Mouse (Mus musculus) telencephalon, adult 2 months (tissue): ENCODE data around the gene Dnajc22.
A peak's percentile ranks its signal among the peaks of the same experiment; 100 is the strongest.

Experiments
- DNase-seq: peaks from one replicate; pipeline ENCODE4 v3.0.0-alpha.2; 2011; ENCODE audit warnings: low read depth, low spot score

The Dnajc22 gene

DNA sequence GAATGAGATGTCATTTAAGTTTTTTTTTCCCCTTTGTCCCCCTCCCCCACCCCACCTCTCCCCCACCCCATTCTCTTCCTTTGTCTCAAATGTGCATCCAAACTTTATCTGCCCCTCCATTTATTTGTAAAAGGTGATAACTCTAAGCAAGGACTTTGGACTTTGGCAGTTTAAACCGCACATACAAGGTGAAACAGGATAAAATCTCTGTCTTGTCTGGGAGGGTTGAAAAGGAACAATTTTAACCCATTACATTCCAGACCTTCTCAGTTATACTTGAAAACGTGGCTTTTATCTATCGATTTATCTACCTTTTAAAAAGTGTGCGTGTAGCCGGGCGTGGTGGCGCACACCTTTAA is 22.1 kb downstream of the Dnajc22 start:
- no peak for DNase-seq

DNA sequence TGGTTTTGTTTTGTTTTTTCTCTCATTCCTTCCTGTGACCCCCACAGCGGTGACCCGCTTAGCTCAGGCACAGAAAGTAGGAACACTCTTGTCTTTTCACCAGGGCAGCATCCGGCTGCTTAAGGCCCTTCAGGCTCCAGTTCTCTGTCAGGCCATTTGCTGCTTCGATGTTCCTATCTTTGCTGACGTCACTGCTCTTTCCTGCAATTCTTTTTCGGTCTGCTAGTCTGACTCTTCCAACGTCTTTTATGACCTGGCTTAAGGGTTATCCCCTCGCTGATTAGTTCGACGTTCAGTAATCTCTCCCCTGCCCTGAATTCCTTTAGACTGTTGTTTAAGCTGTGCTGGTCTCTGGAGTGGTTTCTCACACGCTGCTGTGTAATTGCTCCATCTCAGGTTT is 23.6 kb downstream of the Dnajc22 start:
- no peak for DNase-seq

DNA sequence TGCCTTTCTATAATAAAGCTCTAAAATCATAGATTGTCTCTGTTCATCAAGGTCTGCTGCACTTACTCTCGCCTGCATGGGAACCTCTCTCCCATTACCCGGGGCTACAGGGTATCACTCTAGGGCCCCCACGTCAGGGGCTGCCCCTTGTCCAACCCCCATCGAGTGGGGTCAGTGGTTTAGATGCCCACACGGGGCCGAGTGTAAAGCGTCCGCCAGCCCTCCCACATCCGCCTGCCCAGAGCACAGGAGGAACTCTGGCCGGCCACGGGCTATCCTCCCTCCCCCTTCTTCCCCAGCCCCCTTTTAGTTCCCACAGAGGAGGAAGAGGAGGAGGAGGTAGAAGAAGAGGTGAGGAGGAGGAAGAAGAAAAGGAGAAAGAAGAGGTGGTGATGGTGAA is 27.8 kb downstream of the Dnajc22 start:
- DNase-seq = no peak

DNA sequence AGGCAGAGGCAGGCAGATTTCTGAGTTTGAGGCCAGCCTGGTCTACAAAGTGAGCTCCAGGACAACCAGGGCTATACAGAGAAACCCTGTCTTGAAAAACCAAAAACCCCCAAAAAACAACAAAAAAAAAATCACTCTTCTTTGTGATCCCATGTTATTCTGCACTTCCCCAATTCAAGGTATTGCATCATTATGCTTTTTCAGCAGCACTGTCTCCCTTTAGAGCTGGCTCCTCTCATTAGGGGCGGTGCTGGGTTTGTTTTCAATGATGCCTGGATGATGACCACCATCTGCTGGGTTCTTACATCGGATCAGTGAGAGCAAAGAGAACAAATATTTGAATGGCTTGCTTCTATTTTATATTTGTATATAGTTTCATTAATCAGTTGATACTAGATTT is 29.7 kb downstream of the Dnajc22 start:
- DNase-seq = no peak

DNA sequence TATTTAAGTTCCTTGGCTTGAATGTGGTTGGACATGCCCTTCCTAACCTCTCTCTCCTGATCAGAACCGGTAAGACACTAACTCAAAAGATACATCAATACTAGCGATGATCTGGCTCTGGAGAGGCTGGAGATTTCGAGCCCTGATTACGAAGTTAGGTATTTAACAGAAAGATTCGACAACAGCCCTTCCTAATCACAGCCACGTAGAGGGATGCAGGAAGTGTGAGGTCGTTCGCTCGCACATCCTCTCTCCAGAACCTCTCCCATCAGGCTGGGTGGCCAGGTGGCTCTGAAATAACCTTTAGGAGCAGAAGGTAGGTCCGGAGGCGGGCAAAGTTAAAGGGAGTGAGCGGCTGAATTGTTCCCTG is 32.7 kb downstream of the Dnajc22 start, which contains the start of gene Spats2:
Spats2 (plus strand) TSS at position 206 of the 370 bp plus-strand sequence.
- no peak for DNase-seq

DNA sequence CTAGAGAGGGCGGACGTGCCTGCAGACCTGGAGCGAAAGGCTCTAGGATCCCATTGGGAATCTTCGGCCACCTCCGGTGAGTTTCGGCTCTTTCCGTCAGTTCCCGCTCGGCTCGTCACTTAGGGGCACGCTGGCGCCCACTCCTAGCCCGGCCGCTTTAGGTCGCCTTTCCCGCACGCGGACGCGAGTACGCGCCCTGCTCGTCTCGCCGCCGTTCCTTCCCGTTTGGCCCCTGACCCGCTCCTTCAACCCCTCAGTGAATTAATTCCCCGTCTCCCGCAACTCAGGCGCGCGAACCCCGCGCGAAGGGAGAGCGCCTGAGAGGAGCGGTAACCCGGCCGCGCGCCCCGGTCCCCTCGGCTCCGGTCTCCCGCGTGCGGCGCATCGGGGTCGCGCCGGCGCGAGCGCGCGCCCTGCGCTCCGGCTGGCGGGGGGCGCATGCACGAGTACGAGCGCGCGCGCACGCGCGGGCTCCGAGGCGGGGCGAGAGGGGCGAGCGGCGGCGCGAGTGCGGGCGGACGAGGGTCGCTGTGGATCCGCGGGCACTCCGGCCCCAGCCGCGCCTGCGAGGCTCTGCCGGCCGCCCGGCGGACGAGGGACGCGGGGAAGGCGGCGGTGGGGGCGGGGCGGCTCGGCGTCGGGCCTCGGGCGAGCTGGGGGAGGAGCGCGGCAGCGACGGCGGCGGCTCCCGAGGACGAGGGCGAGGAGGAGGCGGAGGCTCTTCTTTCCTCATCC is 33.3 kb downstream of the Dnajc22 start:
- DNase-seq = peak; percentile 69

DNA sequence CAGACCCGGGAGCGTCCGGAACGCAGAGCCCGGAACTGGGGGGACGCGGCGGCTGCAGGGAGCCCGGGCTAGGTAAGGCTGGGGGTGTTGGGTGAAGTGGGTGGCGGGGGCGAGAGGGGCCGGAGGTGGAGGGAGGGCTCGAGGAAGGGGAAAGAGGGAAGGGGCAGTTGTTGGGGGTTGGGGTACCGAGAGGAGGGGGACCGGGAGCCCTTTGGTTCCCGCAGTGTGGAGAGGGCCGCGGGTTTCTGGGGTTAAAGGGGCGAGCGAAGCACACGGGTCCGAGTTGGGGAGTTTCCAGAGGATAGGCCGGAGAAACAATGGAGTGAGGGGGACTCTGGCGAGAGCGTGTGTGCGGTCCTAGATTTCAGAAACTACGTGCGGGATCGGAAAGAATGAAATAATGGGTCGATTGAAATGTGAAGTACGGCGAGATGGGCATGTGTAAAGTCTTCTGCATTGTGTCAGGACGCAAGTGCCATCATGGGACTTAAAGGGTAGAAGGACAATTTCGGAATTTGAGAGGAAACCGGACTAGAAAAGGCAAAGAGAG is 33.9 kb downstream of the Dnajc22 start:
- DNase-seq = no peak

DNA sequence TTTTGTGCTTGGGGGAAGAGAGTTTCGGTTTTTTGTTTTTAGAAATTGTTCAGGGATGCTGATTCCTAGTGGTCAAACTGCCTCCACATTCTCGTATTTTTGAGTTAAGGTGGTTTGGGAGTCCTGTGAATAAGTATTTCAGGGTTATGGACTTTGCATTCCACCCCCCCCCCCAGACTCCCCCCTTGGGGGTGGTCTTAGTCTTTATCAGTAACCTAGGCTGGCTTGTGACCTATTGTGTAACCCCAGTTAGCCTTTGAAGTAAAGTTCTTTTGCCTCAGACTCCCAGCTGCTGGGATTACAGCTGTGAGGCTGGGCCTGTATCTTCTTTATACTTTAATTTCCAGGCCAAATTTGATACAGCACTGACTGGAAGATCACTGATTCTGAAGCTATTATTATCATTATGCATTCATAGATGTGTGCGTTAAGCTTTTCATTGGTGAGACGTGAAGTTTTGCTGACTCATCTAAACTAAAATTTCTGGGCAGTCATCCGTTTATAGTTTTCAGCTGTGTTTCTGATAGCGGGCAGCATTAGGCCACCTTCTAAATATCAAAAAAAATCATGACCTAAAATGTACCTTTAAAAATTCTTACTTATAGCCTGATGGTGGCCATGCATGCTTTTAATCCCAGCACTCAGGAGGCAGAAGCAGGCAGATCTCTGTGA is 35.0 kb downstream of the Dnajc22 start:
- DNase-seq = no peak

DNA sequence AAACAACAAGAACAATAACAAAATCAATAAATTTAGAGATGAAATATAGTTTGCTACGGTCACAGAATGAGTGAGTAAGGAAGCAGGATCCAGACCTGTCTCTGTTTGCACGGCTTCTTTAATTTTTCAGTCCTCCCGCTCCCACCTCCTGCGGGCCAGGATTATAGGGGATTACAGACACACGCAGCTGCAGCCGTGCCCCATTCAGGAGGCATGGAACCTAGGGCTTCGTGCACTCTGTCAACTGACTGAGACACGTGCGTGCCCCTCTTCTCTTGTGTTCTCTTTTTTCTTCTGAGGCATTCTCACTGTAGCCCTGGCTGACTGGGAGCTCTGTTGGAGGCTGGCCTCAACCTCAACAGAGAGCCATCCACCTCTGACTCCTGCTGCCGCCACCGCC is 36.5 kb downstream of the Dnajc22 start:
- no peak for DNase-seq

DNA sequence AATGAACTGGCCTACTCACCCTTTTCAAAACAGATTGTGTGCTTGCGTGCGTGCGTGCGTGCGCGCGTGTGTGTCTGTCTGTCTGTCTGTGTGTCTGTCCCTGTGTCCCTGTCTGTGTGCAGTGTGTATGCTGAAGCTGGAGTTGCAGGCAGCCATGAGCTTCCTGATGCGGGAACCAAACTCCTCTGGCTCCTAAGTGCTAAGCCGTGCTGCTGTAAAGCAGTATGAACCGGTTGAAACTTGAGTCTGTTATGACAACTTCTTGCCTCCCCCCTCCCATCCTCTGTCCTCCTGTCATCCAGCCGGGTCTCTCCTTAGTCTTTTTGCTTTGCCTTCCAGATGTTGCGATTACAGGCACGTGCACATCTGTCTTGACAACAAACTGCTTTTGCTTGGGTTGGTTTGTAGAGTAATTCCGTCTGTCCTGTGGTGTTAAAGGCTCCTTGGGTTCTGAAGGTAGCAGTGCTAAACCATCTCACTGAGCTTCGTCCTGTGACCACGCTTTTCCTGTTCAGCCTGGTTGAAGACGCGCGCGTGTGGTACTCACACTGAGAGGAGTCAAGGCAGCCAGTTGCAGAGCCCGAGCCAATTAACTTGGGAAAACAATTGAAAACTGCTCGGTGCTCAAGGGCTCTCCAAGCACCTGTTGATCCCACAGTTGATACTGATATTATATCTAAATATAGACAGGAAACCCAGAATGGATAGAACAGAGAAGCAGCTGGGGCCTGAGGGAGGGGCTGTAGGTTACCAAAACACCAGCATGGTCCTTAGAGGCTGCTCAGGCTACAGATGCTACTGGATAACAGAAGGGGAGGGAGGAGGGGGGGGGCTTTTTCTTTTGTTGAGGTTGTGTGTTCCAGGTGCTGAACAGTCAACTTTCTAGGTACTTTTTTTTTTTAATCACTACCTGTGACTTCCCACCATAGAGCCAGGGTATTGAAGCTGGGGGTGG is 37.3 kb downstream of the Dnajc22 start:
- DNase-seq = no peak

DNA sequence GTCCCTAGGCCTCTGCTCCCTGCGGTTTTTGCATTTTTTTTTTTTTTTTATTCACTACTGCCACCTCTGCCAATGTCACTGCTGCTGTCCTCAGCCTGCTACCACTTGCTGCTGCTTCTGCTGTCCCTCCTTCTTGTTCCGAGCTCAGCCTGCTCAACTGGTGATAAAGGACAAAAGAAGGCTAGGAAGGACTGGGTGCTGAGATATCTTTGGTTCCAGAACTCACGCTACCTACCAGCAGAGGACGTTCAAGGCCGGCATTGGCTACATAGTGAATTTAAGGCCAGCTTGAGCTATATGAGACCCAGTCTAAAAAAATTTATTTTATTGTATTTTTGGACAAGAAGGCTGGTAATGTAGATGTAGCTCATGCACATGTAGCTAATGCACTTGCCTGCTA is 45.4 kb downstream of the Dnajc22 start:
- DNase-seq = no peak

DNA sequence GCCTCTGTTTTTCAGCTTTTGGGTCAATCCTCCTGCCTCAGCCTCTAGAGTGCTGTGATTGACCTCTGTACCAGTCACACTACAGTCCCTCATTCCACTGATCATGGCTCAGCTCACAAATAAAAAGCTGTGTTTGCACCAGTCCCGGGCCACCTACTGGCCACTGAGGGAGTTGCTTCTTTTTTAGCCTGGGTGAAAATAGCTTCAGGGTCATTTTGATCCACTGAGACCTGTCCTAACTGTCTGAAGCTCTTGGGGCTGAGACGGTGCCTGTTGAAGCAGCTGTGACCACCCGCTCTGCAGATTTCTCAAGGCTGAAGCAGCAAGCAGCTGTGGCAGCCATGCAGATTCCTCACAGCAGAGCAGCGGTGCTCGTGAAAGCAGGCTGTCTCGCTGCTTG is 46.7 kb downstream of the Dnajc22 start:
- no peak for DNase-seq

DNA sequence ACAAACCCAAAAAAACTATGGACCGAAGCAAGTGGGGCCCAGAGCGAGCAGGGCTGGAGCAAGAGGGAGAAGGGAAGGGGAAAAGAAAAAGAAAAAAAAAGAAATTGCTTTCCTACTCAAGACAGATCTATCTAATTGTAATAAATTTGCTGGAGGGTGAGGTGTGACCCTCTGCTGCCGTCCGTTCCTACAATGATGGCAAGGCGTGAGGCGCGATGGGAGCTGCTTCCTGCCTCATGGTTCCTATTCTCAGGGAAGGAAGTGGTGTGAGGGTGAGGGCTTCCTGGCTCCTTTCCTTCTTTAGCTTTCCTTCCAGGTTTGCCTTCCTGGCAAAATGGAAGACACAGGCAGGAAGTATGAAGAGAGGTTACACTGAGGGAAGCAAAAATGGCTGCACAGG is 57.5 kb downstream of the Dnajc22 start:
- DNase-seq = no peak

DNA sequence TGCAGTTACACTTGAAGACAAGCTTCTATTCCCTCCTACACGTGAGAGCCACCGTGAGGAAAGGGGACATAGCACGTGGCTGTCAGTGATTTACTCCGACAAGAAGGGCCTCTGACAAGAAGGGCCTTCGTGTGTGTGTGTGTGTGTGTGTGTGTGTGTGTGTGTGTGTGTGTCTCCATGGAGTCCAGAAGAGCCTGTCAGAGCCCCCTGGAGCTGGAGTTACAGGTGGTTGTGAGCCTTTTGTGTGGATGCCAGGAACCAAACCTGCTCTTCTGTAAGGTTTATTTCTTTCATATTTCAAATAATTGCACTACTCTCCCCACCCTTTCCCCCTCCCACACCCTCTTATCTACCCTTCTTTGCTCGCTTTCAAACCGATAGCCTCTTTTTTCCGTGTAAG is 58.4 kb downstream of the Dnajc22 start:
- no peak for DNase-seq

DNA sequence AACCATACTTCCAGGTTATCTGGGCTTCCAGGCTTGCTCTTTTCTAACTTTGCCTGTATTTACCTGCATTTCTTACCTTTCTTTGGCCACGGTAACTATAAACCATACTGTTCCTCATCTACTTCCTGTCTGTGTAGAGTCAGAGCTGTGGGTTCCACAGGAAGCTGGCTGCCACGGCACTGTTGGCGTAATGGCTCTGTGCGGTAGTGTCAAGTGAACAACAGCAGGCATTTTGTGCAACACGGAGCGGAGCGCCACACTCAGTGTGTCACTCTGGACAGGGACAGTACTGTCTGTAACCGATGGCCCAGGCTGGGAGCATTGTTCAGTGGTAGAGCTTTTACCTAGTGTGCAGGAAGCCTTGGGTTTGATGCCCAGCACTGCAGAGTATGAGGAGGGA is 60.5 kb downstream of the Dnajc22 start:
- no peak for DNase-seq
